Mouse (Mus musculus) brain, embryonic 14.5 days (tissue): ENCODE measurements around the gene Myo1g.

Experiments used
- CTCF ChIP-seq: fragments of 200-500 bp; IDR thresholded peaks from 2 replicates; pipeline ENCODE4 v1.5.1; 2012; ENCODE audit warnings: inconsistent platforms, mild to moderate bottlenecking, moderate library complexity, borderline replicate concordance; ENCODE audit not compliant: insufficient read depth, insufficient read length; ENCODE audit errors: extremely low read depth
- POLR2A ChIP-seq: fragments of 200-500 bp; IDR thresholded peaks from 2 replicates; pipeline ENCODE4 v1.6.1; 2012; ENCODE audit warnings: mild to moderate bottlenecking, inconsistent platforms, borderline replicate concordance; ENCODE audit not compliant: poor library complexity, insufficient read depth, insufficient read length, severe bottlenecking; ENCODE audit errors: extremely low read depth

GRCm38 (mm10) chr11:6529961-6530360 lies 9.2 kb upstream of the Myo1g start:
- no peak for TF ChIP-seq CTCF
- no peak for TF ChIP-seq POLR2A
